Mouse (Mus musculus) thymus, adult 2 months (tissue): ENCODE measurements around the gene Ahrr.

Experiments
- CTCF ChIP-seq: fragments of 200-500 bp; IDR thresholded peaks from 2 replicates; pipeline ENCODE4 v1.5.1; 2012; ENCODE audit warnings: mild to moderate bottlenecking, control low read depth, low read length, moderate library complexity, borderline replicate concordance; ENCODE audit not compliant: control insufficient read depth, poor library complexity, insufficient read depth; ENCODE audit errors: extremely low read depth
- POLR2A ChIP-seq: fragments of 200-500 bp; IDR thresholded peaks from 2 replicates; pipeline ENCODE4 v1.6.1; 2012; ENCODE audit warnings: mild to moderate bottlenecking, low read length, control low read depth, moderate library complexity; ENCODE audit not compliant: control insufficient read depth, poor library complexity, insufficient read depth; ENCODE audit errors: extremely low read depth

DNA sequence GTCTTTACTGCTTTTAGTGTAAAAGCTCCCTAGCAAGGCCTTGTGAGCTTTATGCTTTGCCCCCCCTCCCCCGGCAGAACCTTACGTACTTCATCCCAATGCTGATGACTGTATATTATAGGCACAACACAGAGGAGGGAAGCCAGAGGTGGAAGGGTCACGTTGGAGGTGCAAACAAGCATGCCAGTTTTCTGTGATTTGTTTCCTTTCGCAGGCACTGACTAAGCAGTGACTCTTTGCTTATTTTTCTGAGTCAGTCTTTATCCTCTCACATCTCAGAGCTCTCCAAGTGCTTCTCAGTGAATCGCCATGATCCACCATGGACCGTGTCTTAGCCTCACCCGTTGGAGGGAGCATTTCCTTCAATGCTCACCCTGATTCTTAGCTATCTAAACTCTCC is 4.2 kb upstream of the Ahrr start:
- TF ChIP-seq CTCF (no peak), POLR2A (no peak)
